Mouse (Mus musculus) granulocyte monocyte progenitor cell, adult 5-6 weeks (primary cell): ENCODE data around the gene Prlh. TPM values are rescaled to one million over a fixed set of nuclear protein-coding genes. Genes with fewer than 3 reads are reported as not detected.

Source experiments
- ATAC-seq: replicated peaks from 2 replicates; pipeline ENCODE4 v1.8.0; 2016; ENCODE audit warnings: mild to moderate bottlenecking, moderate TSS enrichment, inconsistent platforms; ENCODE audit not compliant: poor library complexity, severe bottlenecking
- total RNA-seq, 2 experiments: library from RNA; stranded (forward) in 1 of 2; stranded (reverse) in 1 of 2; fragments of 200-712, 200-1000 nt in 1 of 2; fragments of >200 nt in 1 of 2; fragmentation: Nextera tagmentation in 1 of 2; gene quantifications; 2 replicates each; pipeline ENCODE4 v1.2.3; 2014 to 2017

Prlh gene
- total RNA-seq, 2 experiments from 2014 or later, result not detected

- ATAC-seq, result no peak
Observed at GRCm38 (mm10) chr1:90951670-90952069, 1.2 kb upstream of the Prlh start.

GRCm38 (mm10) chr1:90953688-90954087 is 780 bp downstream of the Prlh start:
- no peak for ATAC-seq

GRCm38 (mm10) chr1:90956245-90957096 is 3.6 kb downstream of the Prlh start:
- peak; percentile 76 for ATAC-seq

GRCm38 (mm10) chr1:90962526-90962925 is 9.6 kb downstream of the Prlh start:
- ATAC-seq, result no peak

GRCm38 (mm10) chr1:90962994-90963393 is 10.1 kb downstream of the Prlh start:
- no peak for ATAC-seq

- ATAC-seq, result no peak
Observed at GRCm38 (mm10) chr1:90967583-90967982, 14.7 kb downstream of the Prlh start.

GRCm38 (mm10) chr1:90968649-90969048 is 15.7 kb downstream of the Prlh start:
- ATAC-seq, result no peak

GRCm38 (mm10) chr1:90969347-90969784 is 16.5 kb downstream of the Prlh start, which contains the start of gene Rab17:
Gene Rab17, minus strand, starts transcription at chr1:90969661.
- ATAC-seq, result peak; percentile 24

- no peak for ATAC-seq
Observed at GRCm38 (mm10) chr1:90969881-90970390, 17.0 kb downstream of the Prlh start.

GRCm38 (mm10) chr1:90972911-90973573 is 20.1 kb downstream of the Prlh start:
- ATAC-seq, result peak; percentile 77

GRCm38 (mm10) chr1:90973574-90973911 is 20.6 kb downstream of the Prlh start:
- no peak for ATAC-seq

- ATAC-seq, result peak; percentile 85
Observed at GRCm38 (mm10) chr1:90974906-90975649, 22.2 kb downstream of the Prlh start.

GRCm38 (mm10) chr1:90975960-90976359 is 23.1 kb downstream of the Prlh start:
- no peak for ATAC-seq

GRCm38 (mm10) chr1:90980638-90981330 is 27.9 kb downstream of the Prlh start:
- ATAC-seq, result no peak

- ATAC-seq, result no peak
Observed at GRCm38 (mm10) chr1:90981346-90981745, 28.4 kb downstream of the Prlh start.

GRCm38 (mm10) chr1:90995916-90996315 is 43.0 kb downstream of the Prlh start:
- ATAC-seq, result no peak

GRCm38 (mm10) chr1:90997136-90997535 is 44.2 kb downstream of the Prlh start:
- no peak for ATAC-seq

GRCm38 (mm10) chr1:90997641-90998040 is 44.7 kb downstream of the Prlh start:
- no peak for ATAC-seq

GRCm38 (mm10) chr1:90998268-90998890 is 45.5 kb downstream of the Prlh start, which contains the start of gene Lrrfip1:
Gene Lrrfip1, plus strand, starts transcription at chr1:90998737.
- peak; percentile 63 for ATAC-seq
